Mouse (Mus musculus) brain, embryonic 14.5 days (tissue): ENCODE measurements around the gene Med19.

ENCODE experiments used
- CTCF ChIP-seq: fragments of 200-500 bp; IDR thresholded peaks from 2 replicates; pipeline ENCODE4 v1.5.1; 2012; ENCODE audit warnings: inconsistent platforms, mild to moderate bottlenecking, moderate library complexity, borderline replicate concordance; ENCODE audit not compliant: insufficient read depth, insufficient read length; ENCODE audit errors: extremely low read depth
- POLR2A ChIP-seq: fragments of 200-500 bp; IDR thresholded peaks from 2 replicates; pipeline ENCODE4 v1.6.1; 2012; ENCODE audit warnings: mild to moderate bottlenecking, inconsistent platforms, borderline replicate concordance; ENCODE audit not compliant: poor library complexity, insufficient read depth, insufficient read length, severe bottlenecking; ENCODE audit errors: extremely low read depth

GRCm38 (mm10) chr2:84711898-84712297, 33.7 kb downstream of the Med19 start:
- no peak for TF ChIP-seq POLR2A
- TF ChIP-seq CTCF: no peak
